Mouse (Mus musculus): ENCODE data around the gene Dlgap4. TPM values are rescaled to one million over a fixed set of nuclear protein-coding genes. Genes with fewer than 3 reads are reported as not detected.

Gene Dlgap4
- polyA plus RNA-seq, 1 experiment from 2014 or later: 74.8 TPM

- ATAC-seq (replicated peaks; ENCODE audit: low FRiP score, low TSS enrichment, low read depth) (no peak), DNase-seq (ENCODE audit: low spot score) (no peak)
- Histone ChIP-seq H3K27ac (ENCODE audit: low read depth) (no peak overlapping the region), H3K4me2 (ENCODE audit: low read length) (no peak overlapping the region), H3K9ac (ENCODE audit: low read length) (no peak overlapping the region), H3K9me3 (ENCODE audit: control insufficient read depth, low read length) (no peaks in the 10 kb centered on the region), H3K27me3 (replicated peaks; ENCODE audit: control insufficient read depth, insufficient read depth, low read length) (no peaks in the 10 kb centered on the region), H3K4me1 (replicated peaks; ENCODE audit: control insufficient read depth, insufficient read depth, low read length) (no peaks in the 10 kb centered on the region), H3K4me3 (ENCODE audit: low read depth, low read length) (no peak overlapping the region), H3K36me3 (ENCODE audit: control insufficient read depth, insufficient read depth, low read length) (no peaks in the 10 kb centered on the region)
- WGBS: 81% methylated on average over 5 of the region's 5 CpGs
These were observed 53.8 kb downstream of the Dlgap4 start for GRCm38 (mm10) chr2:156667290-156667689.

- H3K4me2 ChIP-seq (ENCODE audit: low read length): no peak overlapping the region
- DNase-seq (ENCODE audit: low spot score) (no peak), ATAC-seq (replicated peaks; ENCODE audit: low FRiP score, low TSS enrichment, low read depth) (no peak)
- no peak overlapping the region for H3K27ac ChIP-seq (ENCODE audit: low read depth)
- H3K9me3 ChIP-seq (ENCODE audit: control insufficient read depth, low read length): no peaks in the 10 kb centered on the region
- WGBS: 89% methylated on average over 6 of the region's 6 CpGs
- no peak overlapping the region for H3K9ac ChIP-seq (ENCODE audit: low read length)
- no peaks in the 10 kb centered on the region for H3K4me1 ChIP-seq (replicated peaks; ENCODE audit: control insufficient read depth, insufficient read depth, low read length)
- H3K4me3 ChIP-seq (ENCODE audit: low read depth, low read length): no peak overlapping the region
- no peaks in the 10 kb centered on the region for H3K36me3 ChIP-seq (ENCODE audit: control insufficient read depth, insufficient read depth, low read length)
- H3K27me3 ChIP-seq (replicated peaks; ENCODE audit: control insufficient read depth, insufficient read depth, low read length): no peaks in the 10 kb centered on the region
These were observed 55.1 kb downstream of the Dlgap4 start for GRCm38 (mm10) chr2:156668625-156669024.

DNA sequence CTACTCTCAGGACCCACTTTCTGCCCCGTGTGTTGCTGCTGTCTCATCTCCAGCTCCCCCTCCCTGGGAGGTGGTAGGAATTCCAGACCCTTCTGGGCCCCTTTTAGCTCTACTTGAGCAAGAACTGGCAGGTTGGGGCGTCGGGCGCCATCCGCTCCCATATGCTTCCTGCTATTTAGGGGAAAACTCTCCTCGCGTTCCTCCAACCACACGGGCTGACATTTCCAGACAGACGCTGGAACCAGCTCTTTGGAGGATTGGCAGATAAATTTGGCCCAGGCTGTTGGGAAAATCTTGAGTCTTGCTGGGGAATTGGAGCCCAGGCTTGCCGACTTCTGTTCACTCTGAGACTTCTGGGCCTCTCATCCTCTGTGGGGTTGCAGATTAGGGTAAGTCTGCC is 59.8 kb downstream of the Dlgap4 start:
- H3K4me1 ChIP-seq (replicated peaks; ENCODE audit: control insufficient read depth, insufficient read depth, low read length): no peaks in the 10 kb centered on the region
- no peak overlapping the region for H3K27ac ChIP-seq (ENCODE audit: low read depth)
- no peak overlapping the region for H3K4me2 ChIP-seq (ENCODE audit: low read length)
- WGBS: 83% methylated on average over 10 of the region's 10 CpGs
- DNase-seq (ENCODE audit: low spot score): no peak
- no peak for ATAC-seq (replicated peaks; ENCODE audit: low FRiP score, low TSS enrichment, low read depth)
- H3K36me3 ChIP-seq (ENCODE audit: control insufficient read depth, insufficient read depth, low read length): no peaks in the 10 kb centered on the region
- no peaks in the 10 kb centered on the region for H3K9me3 ChIP-seq (ENCODE audit: control insufficient read depth, low read length)
- no peak overlapping the region for H3K9ac ChIP-seq (ENCODE audit: low read length)
- H3K27me3 ChIP-seq (replicated peaks; ENCODE audit: control insufficient read depth, insufficient read depth, low read length): no peaks in the 10 kb centered on the region
- H3K4me3 ChIP-seq (ENCODE audit: low read depth, low read length): no peak overlapping the region

DNA sequence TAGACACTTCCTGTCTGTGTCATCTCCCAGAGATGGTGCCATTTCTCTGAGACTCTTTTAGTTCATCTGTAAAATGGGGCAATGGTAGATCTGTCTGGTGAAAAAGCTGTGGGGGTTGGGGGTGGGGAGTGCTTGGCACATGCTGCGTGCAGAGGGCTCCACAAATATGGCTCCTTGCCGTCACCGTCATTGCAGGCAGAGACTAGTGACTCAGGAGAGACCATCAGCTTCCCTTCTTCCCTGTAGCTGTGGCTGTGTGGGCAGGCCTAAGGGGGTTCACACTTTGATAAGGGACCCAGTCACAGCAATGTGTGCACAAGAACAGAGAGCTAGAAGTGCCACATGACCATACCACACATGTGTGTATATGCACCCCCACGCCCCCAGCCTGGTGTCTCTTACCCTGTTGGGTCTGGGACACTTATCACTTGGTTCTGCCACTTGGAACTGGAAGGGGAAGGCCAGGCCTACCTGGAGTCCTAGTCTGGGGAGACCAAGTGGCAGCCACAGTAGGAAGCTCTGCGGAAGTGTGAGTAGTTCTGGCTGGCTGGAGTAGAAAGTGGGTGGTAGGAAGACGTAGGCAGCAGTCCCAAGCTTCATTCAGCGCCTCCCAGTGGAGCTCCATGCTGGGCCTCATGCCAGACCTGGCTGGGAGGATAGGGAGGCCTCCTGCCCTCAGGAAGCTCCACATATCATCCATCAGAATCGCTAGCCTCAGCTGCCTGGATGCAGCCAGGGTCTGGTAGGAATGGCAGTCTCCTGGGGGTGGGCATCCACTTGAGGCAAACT is 60.6 kb downstream of the Dlgap4 start:
- no peaks in the 10 kb centered on the region for H3K36me3 ChIP-seq (ENCODE audit: control insufficient read depth, insufficient read depth, low read length)
- ATAC-seq (replicated peaks; ENCODE audit: low FRiP score, low TSS enrichment, low read depth): no peak
- no peak for DNase-seq (ENCODE audit: low spot score)
- H3K27me3 ChIP-seq (replicated peaks; ENCODE audit: control insufficient read depth, insufficient read depth, low read length): no peaks in the 10 kb centered on the region
- H3K4me3 ChIP-seq (ENCODE audit: low read depth, low read length): no peak overlapping the region
- no peak overlapping the region for H3K4me2 ChIP-seq (ENCODE audit: low read length)
- no peaks in the 10 kb centered on the region for H3K9me3 ChIP-seq (ENCODE audit: control insufficient read depth, low read length)
- H3K27ac ChIP-seq (ENCODE audit: low read depth): no peak overlapping the region
- no peak overlapping the region for H3K9ac ChIP-seq (ENCODE audit: low read length)
- 67% methylated on average over 8 of the region's 8 CpGs for WGBS
- no peaks in the 10 kb centered on the region for H3K4me1 ChIP-seq (replicated peaks; ENCODE audit: control insufficient read depth, insufficient read depth, low read length)

DNA sequence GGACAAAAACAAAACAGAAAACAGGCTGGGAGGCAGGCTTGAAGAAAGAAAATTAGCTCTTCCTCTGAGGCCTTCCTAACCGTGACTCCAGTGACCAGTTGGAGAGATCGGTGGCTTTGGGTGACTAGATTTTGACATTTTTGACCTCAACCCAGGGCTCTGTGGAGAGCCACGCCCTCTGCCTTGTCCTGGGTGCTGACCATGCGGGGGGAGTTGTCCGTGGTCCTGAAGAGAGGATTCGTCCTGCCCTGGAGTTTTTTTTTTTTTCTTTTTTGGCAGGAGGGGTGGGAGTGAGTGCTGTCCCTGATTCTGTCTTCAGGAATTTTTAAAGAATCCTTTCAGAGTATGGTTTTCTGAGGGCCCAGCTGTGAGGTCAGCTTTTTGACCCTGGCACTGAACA is 63.4 kb downstream of the Dlgap4 start:
- Histone ChIP-seq H3K27ac (ENCODE audit: low read depth) (no peak overlapping the region), H3K9me3 (ENCODE audit: control insufficient read depth, low read length) (no peaks in the 10 kb centered on the region), H3K4me2 (ENCODE audit: low read length) (no peak overlapping the region), H3K27me3 (replicated peaks; ENCODE audit: control insufficient read depth, insufficient read depth, low read length) (no peaks in the 10 kb centered on the region), H3K4me1 (replicated peaks; ENCODE audit: control insufficient read depth, insufficient read depth, low read length) (no peaks in the 10 kb centered on the region), H3K36me3 (ENCODE audit: control insufficient read depth, insufficient read depth, low read length) (no peaks in the 10 kb centered on the region), H3K9ac (ENCODE audit: low read length) (no peak overlapping the region), H3K4me3 (ENCODE audit: low read depth, low read length) (no peak overlapping the region)
- 5% methylated on average over 6 of the region's 6 CpGs for WGBS
- peak; percentile 76 for DNase-seq (ENCODE audit: low spot score)
- ATAC-seq (replicated peaks; ENCODE audit: low FRiP score, low TSS enrichment, low read depth): no peak

DNA sequence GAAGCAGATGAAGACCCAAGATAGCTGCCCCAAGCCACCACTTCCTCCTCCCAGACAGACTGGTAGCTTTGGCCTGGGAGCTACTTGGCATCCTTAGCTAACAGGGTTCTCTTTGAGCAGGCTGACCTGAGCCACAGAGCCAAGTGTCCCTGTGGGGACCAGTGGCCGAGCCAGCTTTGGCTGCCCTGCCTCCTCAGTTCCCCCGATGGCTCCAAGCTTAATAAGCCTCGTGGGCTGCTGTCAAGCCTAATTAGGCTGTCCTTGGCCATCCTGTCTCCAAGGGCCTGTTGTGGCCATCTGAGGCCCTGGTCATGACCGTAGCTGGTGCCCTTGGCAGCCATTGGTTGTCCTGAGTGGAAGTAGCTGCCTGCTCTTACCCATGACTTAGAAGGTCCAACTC is 64.6 kb downstream of the Dlgap4 start:
- Histone ChIP-seq H3K36me3 (ENCODE audit: control insufficient read depth, insufficient read depth, low read length) (no peaks in the 10 kb centered on the region), H3K9ac (ENCODE audit: low read length) (no peak overlapping the region), H3K4me3 (ENCODE audit: low read depth, low read length) (no peak overlapping the region), H3K4me1 (replicated peaks; ENCODE audit: control insufficient read depth, insufficient read depth, low read length) (no peaks in the 10 kb centered on the region), H3K9me3 (ENCODE audit: control insufficient read depth, low read length) (no peaks in the 10 kb centered on the region), H3K27ac (ENCODE audit: low read depth) (no peak overlapping the region), H3K27me3 (replicated peaks; ENCODE audit: control insufficient read depth, insufficient read depth, low read length) (no peaks in the 10 kb centered on the region), H3K4me2 (ENCODE audit: low read length) (no peak overlapping the region)
- WGBS: 80% methylated on average over 4 of the region's 4 CpGs
- no peak for DNase-seq (ENCODE audit: low spot score)
- ATAC-seq (replicated peaks; ENCODE audit: low FRiP score, low TSS enrichment, low read depth): no peak

DNA sequence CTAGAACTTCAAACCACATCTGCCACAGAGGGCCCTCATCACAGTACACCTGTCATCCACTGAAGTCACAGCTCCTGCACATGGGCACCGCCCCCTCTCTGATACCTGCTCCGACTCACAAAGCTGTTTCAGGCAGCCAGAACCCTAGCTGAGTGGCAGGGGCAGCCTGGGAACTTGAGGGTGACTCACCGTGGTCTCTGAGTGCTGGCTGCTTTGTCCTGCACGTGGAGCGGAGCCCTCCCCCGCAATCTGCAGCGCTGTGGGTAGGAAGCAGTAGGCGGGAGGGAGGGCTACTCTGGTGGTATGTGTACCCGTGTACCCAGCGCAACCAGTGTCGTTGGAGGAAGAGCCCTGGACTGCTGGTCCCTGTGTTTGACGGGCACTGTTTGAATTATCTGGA is 69.5 kb downstream of the Dlgap4 start:
- no peak overlapping the region for H3K27ac ChIP-seq (ENCODE audit: low read depth)
- no peak overlapping the region for H3K4me2 ChIP-seq (ENCODE audit: low read length)
- no peaks in the 10 kb centered on the region for H3K4me1 ChIP-seq (replicated peaks; ENCODE audit: control insufficient read depth, insufficient read depth, low read length)
- H3K9me3 ChIP-seq (ENCODE audit: control insufficient read depth, low read length): no peaks in the 10 kb centered on the region
- no peak overlapping the region for H3K9ac ChIP-seq (ENCODE audit: low read length)
- no peak overlapping the region for H3K4me3 ChIP-seq (ENCODE audit: low read depth, low read length)
- WGBS: 41% methylated on average over 12 of the region's 12 CpGs
- H3K36me3 ChIP-seq (ENCODE audit: control insufficient read depth, insufficient read depth, low read length): no peaks in the 10 kb centered on the region
- no peak for ATAC-seq (replicated peaks; ENCODE audit: low FRiP score, low TSS enrichment, low read depth)
- H3K27me3 ChIP-seq (replicated peaks; ENCODE audit: control insufficient read depth, insufficient read depth, low read length): no peaks in the 10 kb centered on the region
- no peak for DNase-seq (ENCODE audit: low spot score)

DNA sequence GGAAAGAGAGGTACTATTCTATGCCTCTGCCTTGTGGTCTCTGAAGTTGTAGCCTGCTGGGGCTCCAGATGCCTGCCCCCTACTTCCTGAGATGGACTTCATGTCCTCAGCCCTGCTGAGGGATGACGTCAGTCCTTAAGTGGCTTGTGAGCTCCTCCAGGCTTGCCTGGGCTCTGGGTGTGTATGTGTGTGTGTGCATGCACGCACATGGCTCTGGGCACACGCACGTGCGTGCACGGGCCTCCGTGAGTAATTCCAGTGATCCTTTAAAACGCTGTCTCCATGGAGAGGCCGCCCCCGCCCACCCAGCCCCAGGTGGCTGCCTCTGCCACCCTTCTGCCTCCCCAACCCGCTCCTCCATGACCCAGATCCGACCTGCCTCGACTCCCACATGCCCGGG is 72.5 kb downstream of the Dlgap4 start:
- no peak for ATAC-seq (replicated peaks; ENCODE audit: low FRiP score, low TSS enrichment, low read depth)
- H3K27ac ChIP-seq (ENCODE audit: low read depth): no peak overlapping the region
- no peaks in the 10 kb centered on the region for H3K4me1 ChIP-seq (replicated peaks; ENCODE audit: control insufficient read depth, insufficient read depth, low read length)
- no peak for DNase-seq (ENCODE audit: low spot score)
- 68% methylated on average over 14 of the region's 14 CpGs for WGBS
- no peak overlapping the region for H3K9ac ChIP-seq (ENCODE audit: low read length)
- no peaks in the 10 kb centered on the region for H3K9me3 ChIP-seq (ENCODE audit: control insufficient read depth, low read length)
- H3K4me3 ChIP-seq (ENCODE audit: low read depth, low read length): no peak overlapping the region
- no peaks in the 10 kb centered on the region for H3K36me3 ChIP-seq (ENCODE audit: control insufficient read depth, insufficient read depth, low read length)
- 0 out of 2 replicates have a peak, but pooled peaks cover 7% of the 10 kb centered on the region for H3K27me3 ChIP-seq (replicated peaks; ENCODE audit: control insufficient read depth, insufficient read depth, low read length)
- H3K4me2 ChIP-seq (ENCODE audit: low read length): no peak overlapping the region

- no peaks in the 10 kb centered on the region for H3K36me3 ChIP-seq (ENCODE audit: control insufficient read depth, insufficient read depth, low read length)
- H3K4me1 ChIP-seq (replicated peaks; ENCODE audit: control insufficient read depth, insufficient read depth, low read length): no peaks in the 10 kb centered on the region
- ATAC-seq (replicated peaks; ENCODE audit: low FRiP score, low TSS enrichment, low read depth) (no peak), DNase-seq (ENCODE audit: low spot score) (no peak)
- H3K9me3 ChIP-seq (ENCODE audit: control insufficient read depth, low read length): no peaks in the 10 kb centered on the region
- no peak overlapping the region for H3K27ac ChIP-seq (ENCODE audit: low read depth)
- 0 out of 2 replicates have a peak, but pooled peaks cover 7% of the 10 kb centered on the region for H3K27me3 ChIP-seq (replicated peaks; ENCODE audit: control insufficient read depth, insufficient read depth, low read length)
- WGBS: 69% methylated on average over 4 of the region's 4 CpGs
- H3K4me3 ChIP-seq (ENCODE audit: low read depth, low read length): no peak overlapping the region
- H3K4me2 ChIP-seq (ENCODE audit: low read length): no peak overlapping the region
- no peak overlapping the region for H3K9ac ChIP-seq (ENCODE audit: low read length)
These were observed 73.2 kb downstream of the Dlgap4 start for GRCm38 (mm10) chr2:156686754-156687153.

Measured in intestine, embryonic 14.5 days (tissue).